Comparison of ENCODE assay signal across 12 mouse cellular contexts in genomic region chr11:119794671-119795070, GRCm38 (mm10).
DNase-seq lines count a peak whose midpoint lies in the region.
"Had no signal": no experiment of that assay in that cellular context is flagged by ENCODE, and none has a peak within 500 bp of the region (broad histone marks: within the 10 kb centered on the region; RNA-seq: fewer than 3 reads in every experiment).

No protein-coding gene starts in this region.

- DNase-seq in frontal cortex, postnatal 36 days (ENCODE audit: low spot score in 2 of 2), result peak; percentile 61 to 76
- DNase-seq in frontal cortex, postnatal 10 days (ENCODE audit: low spot score in 2 of 2), result no peak
- DNase-seq in ovary, adult 18-20 months (ENCODE audit: low spot score), result peak; percentile 32
- no peak for DNase-seq in ovary, postnatal 36 days (ENCODE audit: low spot score)
- DNase-seq in brain, adult 2 months (ENCODE audit: low read depth, low spot score), result peak; percentile 88
- DNase-seq in left cerebral cortex, postnatal 36 days (ENCODE audit: low spot score in 2 of 2), result peak; percentile 63 to 66
- no peak for DNase-seq in gastrocnemius, postnatal 14 days
- no peak for DNase-seq in spleen, postnatal 14 days (ENCODE audit: low spot score in 2 of 2)
- DNase-seq: adrenal gland, postnatal 10 days; B cell, adult 2 months; lung, postnatal 36 days; thymus, postnatal 4 days had no signal

- intact Hi-C loops in left cerebral cortex, postnatal 36 days (cut with DNase I), result loop anchor here (5.0 kb wide), 2 partner anchors 68 to 247 kb away; partner anchors contain the start of gene Nptx1
- intact Hi-C loops in gastrocnemius, postnatal 14 days (cut with DNase I; ENCODE audit: low total_unique reads), result no loop called here

Comparison
In these comparisons a context has a peak if more than half of its experiments do, and no peak if none do; other contexts are left out.
1. DNase-seq: peak in frontal cortex, postnatal 36 days (2 of 2), ovary, adult 18-20 months (single experiment), brain, adult 2 months (single experiment) and left cerebral cortex, postnatal 36 days (2 of 2); none in frontal cortex, postnatal 10 days (0 of 2), ovary, postnatal 36 days (single experiment), gastrocnemius, postnatal 14 days (single experiment) and spleen, postnatal 14 days (0 of 2).